Mouse (Mus musculus): ENCODE data around the gene Tmem205. TPM values are rescaled to one million over a fixed set of nuclear protein-coding genes. Genes with fewer than 3 reads are reported as not detected.

Gene Tmem205
- polyA plus RNA-seq (2015; fragmentation: Nextera tagmentation; extraction: Ambion mirVana): 58.8 and 65.3 TPM in 2 replicates

DNA sequence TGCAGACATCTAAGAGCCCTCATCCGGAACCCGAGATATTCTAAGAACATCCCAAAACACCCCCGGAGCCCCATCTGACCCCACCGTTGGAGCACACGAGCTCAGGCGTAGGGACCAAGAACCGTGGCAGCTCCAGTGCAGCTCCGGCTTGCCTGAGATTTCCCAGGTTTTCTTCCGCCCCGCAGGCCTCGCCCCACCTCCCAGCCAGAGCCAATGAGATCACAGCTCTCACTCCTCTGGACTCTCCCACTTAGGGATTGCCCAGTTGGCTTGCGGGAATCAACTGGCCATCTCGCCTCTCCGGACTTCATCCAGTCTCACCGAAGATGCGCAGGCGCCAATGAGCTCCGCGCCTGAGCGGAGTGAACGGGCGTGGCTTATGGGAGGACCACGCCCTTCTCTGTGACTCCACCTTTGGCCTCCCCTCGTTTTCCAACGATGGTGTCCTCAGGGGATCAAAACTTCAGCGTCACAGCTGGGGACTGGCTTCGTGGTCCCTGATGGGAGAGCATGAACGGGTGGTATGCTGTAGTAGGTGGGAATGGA is at the start of gene Tmem205, which contains the start of gene Ccdc159:
Gene Tmem205 (minus strand): TSS at position 349 of the 546 bp plus-strand sequence.
Gene Ccdc159 (plus strand): TSS at position 264 of the 546 bp plus-strand sequence.
- H3K36me3 ChIP-seq (ENCODE audit: control insufficient read depth, insufficient read depth, low read length): no peaks in the 10 kb centered on the region
- H3K9ac ChIP-seq (ENCODE audit: low read length): peak within 1 kb of the TSS; percentile 78
- no peaks in the 10 kb centered on the region for H3K9me3 ChIP-seq (ENCODE audit: control insufficient read depth, low read length)
- H3K4me2 ChIP-seq (ENCODE audit: low read depth, low read length): peak within 1 kb of the TSS; percentile 85
- no peaks in the 10 kb centered on the region for H3K27me3 ChIP-seq (ENCODE audit: control insufficient read depth, insufficient read depth, low read depth, low read length)
- peak; percentile 95 for ATAC-seq (ENCODE audit: low read depth)
- WGBS: under 1% methylated on average over 28 of the region's 28 CpGs
- peak within 1 kb of the TSS; percentile 71 for H3K27ac ChIP-seq (ENCODE audit: low read length)
- peak within 1 kb of the TSS; percentile 69 for H3K4me3 ChIP-seq (ENCODE audit: low read length)
- peaks cover 21% of the 10 kb centered on the region for H3K4me1 ChIP-seq (replicated peaks; ENCODE audit: control insufficient read depth, insufficient read depth, low read length)

DNA sequence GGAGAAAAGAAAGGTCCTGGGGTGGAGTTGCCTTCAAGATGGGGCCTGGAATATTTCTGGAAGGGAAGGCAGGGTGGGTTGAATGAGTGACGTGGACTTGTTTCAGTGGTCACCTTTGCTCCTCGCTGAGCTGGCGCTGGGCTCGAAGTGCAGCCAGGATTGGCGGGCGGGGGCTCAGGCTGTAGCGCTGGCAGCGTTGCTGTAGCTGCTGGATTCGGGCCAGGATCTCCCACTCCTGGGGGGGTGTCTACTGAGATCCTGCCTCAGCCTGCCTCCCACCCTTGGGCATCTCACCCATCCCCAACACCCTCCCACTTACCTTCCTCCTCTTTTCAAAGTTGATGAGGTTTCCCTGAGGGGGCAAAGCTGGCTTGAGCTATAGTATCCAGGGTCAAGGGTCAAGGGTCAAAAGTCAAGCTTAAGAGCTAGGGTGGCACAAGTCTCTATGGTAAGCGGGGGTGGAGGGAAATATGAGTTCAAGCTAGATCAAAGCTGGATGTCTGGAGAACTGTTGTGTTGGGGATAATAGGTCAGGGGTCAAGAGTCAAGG is 49.3 kb upstream of the Tmem205 start:
- 74% methylated on average over 10 of the region's 10 CpGs for WGBS
- H3K4me3 ChIP-seq (ENCODE audit: low read length): no peak overlapping the region
- ATAC-seq (ENCODE audit: low read depth): no peak
- H3K4me2 ChIP-seq (ENCODE audit: low read depth, low read length): no peak overlapping the region
- no peaks in the 10 kb centered on the region for H3K4me1 ChIP-seq (replicated peaks; ENCODE audit: control insufficient read depth, insufficient read depth, low read length)
- H3K9ac ChIP-seq (ENCODE audit: low read length): no peak overlapping the region
- no peak overlapping the region for H3K27ac ChIP-seq (ENCODE audit: low read length)
- no peaks in the 10 kb centered on the region for H3K9me3 ChIP-seq (ENCODE audit: control insufficient read depth, low read length)
- H3K36me3 ChIP-seq (ENCODE audit: control insufficient read depth, insufficient read depth, low read length): no peaks in the 10 kb centered on the region
- no peaks in the 10 kb centered on the region for H3K27me3 ChIP-seq (ENCODE audit: control insufficient read depth, insufficient read depth, low read depth, low read length)

DNA sequence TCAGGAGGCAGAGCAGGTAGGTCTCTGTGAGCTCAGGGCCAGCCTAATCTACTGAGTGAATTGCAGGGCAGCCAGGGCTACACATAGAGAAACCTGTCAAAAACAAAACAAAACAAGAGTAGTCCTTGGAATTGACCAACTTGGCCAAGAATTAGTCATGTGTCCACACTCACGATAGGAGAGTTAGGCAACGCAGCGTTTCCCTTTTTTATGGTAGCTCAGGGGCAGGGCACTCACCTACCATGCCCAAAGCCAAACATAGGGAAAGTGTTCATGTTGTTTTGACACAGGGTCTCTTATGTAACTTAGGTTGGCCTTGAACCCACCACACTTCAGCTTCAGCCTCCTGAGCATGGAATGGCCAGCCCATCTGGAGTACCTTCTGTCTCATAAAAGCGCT is 41.9 kb upstream of the Tmem205 start:
- H3K4me3 ChIP-seq (ENCODE audit: low read length): no peak overlapping the region
- no peaks in the 10 kb centered on the region for H3K4me1 ChIP-seq (replicated peaks; ENCODE audit: control insufficient read depth, insufficient read depth, low read length)
- H3K9me3 ChIP-seq (ENCODE audit: control insufficient read depth, low read length): no peaks in the 10 kb centered on the region
- no peaks in the 10 kb centered on the region for H3K36me3 ChIP-seq (ENCODE audit: control insufficient read depth, insufficient read depth, low read length)
- H3K4me2 ChIP-seq (ENCODE audit: low read depth, low read length): no peak overlapping the region
- H3K27ac ChIP-seq (ENCODE audit: low read length): no peak overlapping the region
- 84% methylated on average over 4 of the region's 4 CpGs for WGBS
- no peak for ATAC-seq (ENCODE audit: low read depth)
- no peak overlapping the region for H3K9ac ChIP-seq (ENCODE audit: low read length)
- H3K27me3 ChIP-seq (ENCODE audit: control insufficient read depth, insufficient read depth, low read depth, low read length): no peaks in the 10 kb centered on the region

DNA sequence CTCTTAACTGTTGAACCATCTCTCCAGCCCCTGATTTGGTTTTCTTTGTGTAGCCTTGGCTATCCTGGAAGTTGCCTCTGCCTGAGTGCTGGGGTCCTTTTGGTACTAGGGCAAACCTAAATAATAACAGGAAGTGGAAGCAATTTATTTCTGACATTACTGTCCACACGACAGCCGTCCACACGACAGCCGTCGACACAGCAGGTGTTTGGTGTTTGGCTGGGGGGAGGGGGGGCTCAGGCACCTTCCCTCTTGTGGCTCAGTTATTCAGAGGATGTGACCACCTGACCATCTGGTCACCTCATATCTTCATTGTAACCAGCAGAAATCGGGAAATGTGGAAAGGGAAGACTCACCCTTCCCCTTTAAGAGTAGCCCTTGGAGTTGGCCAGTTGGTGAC is 41.5 kb upstream of the Tmem205 start:
- 31% methylated on average over 6 of the region's 6 CpGs for WGBS
- Histone ChIP-seq H3K4me2 (ENCODE audit: low read depth, low read length) (no peak overlapping the region), H3K4me1 (replicated peaks; ENCODE audit: control insufficient read depth, insufficient read depth, low read length) (no peaks in the 10 kb centered on the region), H3K9ac (ENCODE audit: low read length) (no peak overlapping the region), H3K4me3 (ENCODE audit: low read length) (no peak overlapping the region), H3K9me3 (ENCODE audit: control insufficient read depth, low read length) (no peaks in the 10 kb centered on the region), H3K36me3 (ENCODE audit: control insufficient read depth, insufficient read depth, low read length) (no peaks in the 10 kb centered on the region), H3K27me3 (ENCODE audit: control insufficient read depth, insufficient read depth, low read depth, low read length) (no peaks in the 10 kb centered on the region; the same call in 1 of the 2 replicates), H3K27ac (ENCODE audit: low read length) (no peak overlapping the region)
- no peak for ATAC-seq (ENCODE audit: low read depth)

DNA sequence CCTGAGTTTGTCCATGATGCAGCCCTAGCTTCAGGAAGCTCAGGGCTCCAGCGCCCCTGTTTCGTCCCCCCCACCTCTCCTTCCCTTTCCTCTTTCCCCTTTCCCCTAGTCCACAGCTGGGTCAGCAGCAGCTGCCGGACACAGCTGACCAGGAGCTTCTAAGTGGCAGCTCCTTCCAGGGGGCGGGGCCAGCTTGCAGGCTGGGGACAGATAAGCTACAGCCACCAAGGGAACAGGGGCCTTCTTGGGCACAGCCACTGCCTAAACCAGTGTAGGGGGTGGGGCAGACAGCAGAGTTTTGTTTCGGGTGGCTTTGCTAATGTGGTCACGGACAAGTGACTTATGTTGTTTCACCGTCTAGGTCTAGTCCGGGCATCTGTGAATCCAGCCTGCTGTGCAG is 36.1 kb upstream of the Tmem205 start, which contains the start of gene Epor:
Gene Epor (minus strand): TSS at position 90 of the 400 bp plus-strand sequence.
- H3K9ac ChIP-seq (ENCODE audit: low read length): peak within 1 kb of the TSS; percentile 67

DNA sequence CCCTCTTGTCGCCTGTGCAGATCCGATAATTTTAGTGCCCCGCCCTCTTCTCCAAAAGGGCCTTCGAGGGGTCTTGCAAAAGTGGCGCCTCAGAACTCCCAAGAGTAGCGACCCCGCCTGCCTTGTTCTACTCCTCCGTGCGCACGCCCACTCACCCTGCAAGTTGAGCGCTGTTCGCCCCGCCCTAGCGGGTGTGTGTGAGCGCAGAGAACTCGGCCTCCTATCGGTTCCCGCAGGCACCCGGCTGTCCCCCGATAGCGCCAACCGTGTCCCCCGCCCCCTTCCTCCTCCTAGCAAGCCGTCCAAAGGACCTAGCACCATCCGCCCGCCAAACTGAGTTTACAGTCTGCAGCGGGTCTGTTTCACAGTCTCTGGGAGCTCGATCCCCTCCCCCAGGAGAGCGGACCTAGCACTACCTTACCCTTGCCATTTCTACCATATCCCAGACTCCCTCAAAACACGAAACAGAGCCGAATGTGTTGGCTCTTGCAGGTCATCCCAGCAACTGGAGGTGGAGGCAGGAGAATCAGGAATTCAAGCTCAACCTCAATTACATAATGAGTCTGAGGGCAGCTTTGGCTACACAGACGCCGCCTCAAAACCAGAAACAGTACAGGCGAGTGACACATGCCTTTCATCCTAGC is 35.2 kb upstream of the Tmem205 start:
- Histone ChIP-seq H3K36me3 (ENCODE audit: control insufficient read depth, insufficient read depth, low read length) (no peaks in the 10 kb centered on the region), H3K4me3 (ENCODE audit: low read length) (peak overlapping the region; percentile 55), H3K4me2 (ENCODE audit: low read depth, low read length) (peak overlapping the region; percentile 93), H3K27me3 (ENCODE audit: control insufficient read depth, insufficient read depth, low read depth, low read length) (peaks cover 14% of the 10 kb centered on the region), H3K27ac (ENCODE audit: low read length) (no peak overlapping the region), H3K9ac (ENCODE audit: low read length) (peak overlapping the region; percentile 67), H3K4me1 (replicated peaks; ENCODE audit: control insufficient read depth, insufficient read depth, low read length) (peaks cover 31% of the 10 kb centered on the region), H3K9me3 (ENCODE audit: control insufficient read depth, low read length) (no peaks in the 10 kb centered on the region)
- WGBS: 4% methylated on average over 34 of the region's 34 CpGs
- ATAC-seq (ENCODE audit: low read depth): peak; percentile 82

More for the DNA sequence above, 36.1 kb upstream of the Tmem205 start, which contains the start of gene Epor:
- Histone ChIP-seq H3K9me3 (ENCODE audit: control insufficient read depth, low read length) (no peaks in the 10 kb centered on the region), H3K4me2 (ENCODE audit: low read depth, low read length) (peak within 1 kb of the TSS; percentile 93), H3K4me1 (replicated peaks; ENCODE audit: control insufficient read depth, insufficient read depth, low read length) (peaks cover 31% of the 10 kb centered on the region), H3K27me3 (ENCODE audit: control insufficient read depth, insufficient read depth, low read depth, low read length) (peaks cover 14% of the 10 kb centered on the region), H3K4me3 (ENCODE audit: low read length) (peak within 1 kb of the TSS; percentile 55), H3K27ac (ENCODE audit: low read length) (no peak within 1 kb of the TSS), H3K36me3 (ENCODE audit: control insufficient read depth, insufficient read depth, low read length) (no peaks in the 10 kb centered on the region)
- ATAC-seq (ENCODE audit: low read depth): peak; percentile 63
- WGBS: 13% methylated on average over 8 of the region's 8 CpGs

DNA sequence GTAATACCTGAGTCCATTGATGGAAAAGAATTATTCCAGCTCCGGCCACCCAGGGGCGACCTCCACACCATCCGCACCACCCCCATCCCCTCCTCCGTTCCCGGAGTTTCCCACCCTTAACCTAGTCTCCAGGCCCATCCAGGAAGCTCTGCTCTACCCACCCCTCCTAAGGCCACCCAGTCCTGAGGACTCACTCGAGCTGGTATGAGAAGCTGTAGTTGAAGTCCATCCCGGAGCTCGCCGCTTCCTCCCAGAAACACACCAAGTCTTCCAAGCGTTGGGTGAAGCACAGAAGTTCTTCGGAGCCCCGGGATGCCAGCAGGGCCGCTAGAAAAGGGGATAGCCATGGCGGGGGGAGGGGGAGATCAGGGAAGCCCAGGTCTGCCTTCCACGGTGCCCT is 34.7 kb upstream of the Tmem205 start:
- Histone ChIP-seq H3K4me2 (ENCODE audit: low read depth, low read length) (peak overlapping the region; percentile 93), H3K4me1 (replicated peaks; ENCODE audit: control insufficient read depth, insufficient read depth, low read length) (peaks cover 31% of the 10 kb centered on the region), H3K9ac (ENCODE audit: low read length) (peak overlapping the region; percentile 67), H3K27ac (ENCODE audit: low read length) (no peak overlapping the region), H3K36me3 (ENCODE audit: control insufficient read depth, insufficient read depth, low read length) (no peaks in the 10 kb centered on the region), H3K4me3 (ENCODE audit: low read length) (peak overlapping the region; percentile 55), H3K27me3 (ENCODE audit: control insufficient read depth, insufficient read depth, low read depth, low read length) (peaks cover 14% of the 10 kb centered on the region), H3K9me3 (ENCODE audit: control insufficient read depth, low read length) (no peaks in the 10 kb centered on the region)
- under 1% methylated on average over 15 of the region's 15 CpGs for WGBS
- ATAC-seq (ENCODE audit: low read depth): peak; percentile 55

DNA sequence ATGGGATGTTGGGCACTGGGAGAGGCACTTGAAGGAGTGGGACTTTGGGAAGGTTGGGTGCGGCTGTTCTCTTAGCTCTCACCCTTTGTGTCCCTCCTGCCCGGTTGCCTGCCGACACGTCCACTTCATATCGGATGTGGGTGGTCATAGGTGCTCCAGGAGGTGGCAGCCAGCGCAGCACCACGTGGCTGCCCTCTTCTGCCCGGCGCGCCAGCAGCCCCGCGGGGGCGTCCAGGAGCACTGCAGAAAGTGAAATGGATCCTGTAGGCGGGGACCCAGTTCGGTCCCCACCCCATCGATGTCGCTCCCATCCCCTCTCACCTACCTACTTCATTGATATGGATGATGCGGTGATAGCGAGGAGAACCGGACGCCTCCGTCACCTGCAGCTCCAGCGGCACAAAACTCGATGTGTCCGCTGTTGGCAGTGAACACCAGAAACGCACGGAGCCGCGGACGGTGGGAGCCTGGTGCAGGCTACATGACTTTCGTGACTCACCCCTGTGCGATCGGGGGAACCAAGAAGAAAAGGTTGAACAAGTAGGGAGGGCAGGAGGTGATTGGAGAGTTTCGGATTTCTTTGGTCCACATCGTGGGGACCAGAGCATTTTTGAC is 34.1 kb upstream of the Tmem205 start:
- ATAC-seq (ENCODE audit: low read depth): peak; percentile 18; the same call in 1 of the 2 replicates
- Histone ChIP-seq H3K4me3 (ENCODE audit: low read length) (peak overlapping the region; percentile 55), H3K9me3 (ENCODE audit: control insufficient read depth, low read length) (no peaks in the 10 kb centered on the region), H3K36me3 (ENCODE audit: control insufficient read depth, insufficient read depth, low read length) (no peaks in the 10 kb centered on the region), H3K27ac (ENCODE audit: low read length) (no peak overlapping the region), H3K4me1 (replicated peaks; ENCODE audit: control insufficient read depth, insufficient read depth, low read length) (peaks cover 33% of the 10 kb centered on the region), H3K4me2 (ENCODE audit: low read depth, low read length) (peak overlapping the region; percentile 93), H3K9ac (ENCODE audit: low read length) (peak overlapping the region; percentile 67), H3K27me3 (ENCODE audit: control insufficient read depth, insufficient read depth, low read depth, low read length) (peaks cover 14% of the 10 kb centered on the region)
- WGBS: 1% methylated on average over 35 of the region's 35 CpGs
